Mouse (Mus musculus): ENCODE data around the gene Dysf.

Gene Dysf

GRCm38 (mm10) chr6:84159046-84159445, 150.7 kb downstream of the Dysf start:
- DNase-seq (ENCODE audit: low spot score in 2 of 2), result no peak

- DNase-seq (ENCODE audit: low spot score in 2 of 2), result no peak
Observed at GRCm38 (mm10) chr6:84167612-84168011, 159.2 kb downstream of the Dysf start.

- no peak for DNase-seq (ENCODE audit: low spot score in 2 of 2)
Observed at GRCm38 (mm10) chr6:84168571-84168970, 160.2 kb downstream of the Dysf start.

GRCm38 (mm10) chr6:84173626-84174025, 165.2 kb downstream of the Dysf start:
- no peak for DNase-seq (ENCODE audit: low spot score in 2 of 2)

- DNase-seq (ENCODE audit: low spot score in 2 of 2), result no peak
Observed at GRCm38 (mm10) chr6:84178776-84179405, 170.5 kb downstream of the Dysf start.

GRCm38 (mm10) chr6:84181452-84181851, 173.1 kb downstream of the Dysf start:
- DNase-seq (ENCODE audit: low spot score in 2 of 2), result no peak

GRCm38 (mm10) chr6:84191656-84192250, 183.4 kb downstream of the Dysf start:
- DNase-seq (ENCODE audit: low spot score in 2 of 2), result no peak

GRCm38 (mm10) chr6:84196511-84196910, 188.1 kb downstream of the Dysf start:
- no peak for DNase-seq (ENCODE audit: low spot score in 2 of 2)

GRCm38 (mm10) chr6:84197811-84198213, 189.4 kb downstream of the Dysf start:
- DNase-seq (ENCODE audit: low spot score in 2 of 2), result no peak

- DNase-seq (ENCODE audit: low spot score in 2 of 2), result no peak
Observed at GRCm38 (mm10) chr6:84201721-84202490, 193.5 kb downstream of the Dysf start.

- no peak for DNase-seq (ENCODE audit: low spot score in 2 of 2)
Observed at GRCm38 (mm10) chr6:84205611-84206010, 197.2 kb downstream of the Dysf start.

GRCm38 (mm10) chr6:84208589-84208988, 200.2 kb downstream of the Dysf start:
- DNase-seq (ENCODE audit: low spot score in 2 of 2), result no peak

- peak in 1 of 2 experiments; percentile 42 for DNase-seq (ENCODE audit: low spot score in 2 of 2)
Observed at GRCm38 (mm10) chr6:84209736-84210434, 201.5 kb downstream of the Dysf start.

- DNase-seq (ENCODE audit: low spot score in 2 of 2), result no peak
Observed at GRCm38 (mm10) chr6:84211473-84211872, 203.1 kb downstream of the Dysf start.

GRCm38 (mm10) chr6:84213101-84213500, 204.7 kb downstream of the Dysf start:
- no peak for DNase-seq (ENCODE audit: low spot score in 2 of 2)

GRCm38 (mm10) chr6:84217216-84217933, 209.0 kb downstream of the Dysf start:
- DNase-seq (ENCODE audit: low spot score in 2 of 2), result no peak

GRCm38 (mm10) chr6:84219119-84219518, 210.7 kb downstream of the Dysf start:
- no peak for DNase-seq (ENCODE audit: low spot score in 2 of 2)

- no peak for DNase-seq (ENCODE audit: low spot score in 2 of 2)
Observed at GRCm38 (mm10) chr6:84224861-84225260, 216.5 kb downstream of the Dysf start.

GRCm38 (mm10) chr6:84225587-84225986, 217.2 kb downstream of the Dysf start:
- peak; percentile 20 to 25 for DNase-seq (ENCODE audit: low spot score in 2 of 2)

- DNase-seq (ENCODE audit: low spot score in 2 of 2), result no peak
Observed at GRCm38 (mm10) chr6:84228196-84228595, 219.8 kb downstream of the Dysf start.

- no peak for DNase-seq (ENCODE audit: low spot score in 2 of 2)
Observed at GRCm38 (mm10) chr6:84228786-84229185, 220.4 kb downstream of the Dysf start.

- no peak for DNase-seq (ENCODE audit: low spot score in 2 of 2)
Observed at GRCm38 (mm10) chr6:84229739-84230138, 221.3 kb downstream of the Dysf start.

Measured in cerebellum, postnatal 4 days (tissue).